Mouse (Mus musculus) hindbrain, postnatal 0 days (tissue): ENCODE results near the gene Sh3gl1. TPM values are rescaled to one million over a fixed set of nuclear protein-coding genes. Genes with fewer than 3 reads are reported as not detected.
"Not testable (repeated sequence)": the region's sequence is repeated elsewhere in the genome, so short reads cannot be mapped to it uniquely, and the experiment has no call there.

ENCODE experiments used
- ATAC-seq: fragments of 200-750 bp; cut with Nextera tagmentation; 2 replicates; pipeline ENCODE4 v1.8.0; 2017; ENCODE audit warnings: mild to moderate bottlenecking, moderate TSS enrichment, moderate library complexity
- DNase-seq: peaks from one replicate; pipeline ENCODE4 v3.0.0-alpha.2; 2015; ENCODE audit warnings: low spot score
- H3K27ac ChIP-seq: fragments of 300-500 bp; sonication (generic); 2 replicates; pipeline ENCODE4 v1.5.1; 2014; ENCODE audit warnings: mild to moderate bottlenecking
- H3K27me3 ChIP-seq: fragments of 300-500 bp; sonication (generic); 2 replicates; pipeline ENCODE4 v1.6.1; 2014; ENCODE audit warnings: low read length, mixed read lengths; ENCODE audit not compliant: insufficient read depth
- H3K36me3 ChIP-seq: fragments of 300-500 bp; sonication (generic); 2 replicates; pipeline ENCODE4 v1.6.1; 2014; ENCODE audit warnings: low read length, mixed read lengths; ENCODE audit not compliant: insufficient read depth
- H3K4me1 ChIP-seq: fragments of 300-500 bp; sonication (generic); 2 replicates; pipeline ENCODE4 v1.6.1; 2014; ENCODE audit warnings: antibody characterized with exemption, low read length, mixed read lengths; ENCODE audit not compliant: insufficient read depth
- H3K4me2 ChIP-seq: fragments of 300-500 bp; sonication (generic); 2 replicates; pipeline ENCODE4 v1.6.1; 2014; ENCODE audit warnings: low read depth, mild to moderate bottlenecking, low read length, moderate library complexity, mixed read lengths
- H3K4me3 ChIP-seq: fragments of 300-500 bp; sonication (generic); 2 replicates; pipeline ENCODE4 v1.5.1; 2014; ENCODE audit warnings: low read length
- H3K9ac ChIP-seq: fragments of 300-500 bp; sonication (generic); replicated peaks from 2 replicates; pipeline ENCODE4 v1.6.1; 2014; ENCODE audit warnings: mild to moderate bottlenecking, low read length, moderate library complexity, mixed read lengths
- H3K9me3 ChIP-seq: fragments of 300-500 bp; sonication (generic); 2 replicates; pipeline ENCODE4 v1.6.1; 2016; ENCODE audit warnings: low read length, mixed read lengths
- CTCF ChIP-seq: IDR thresholded peaks from 2 replicates; pipeline ENCODE4 v1.5.1; 2016; ENCODE audit warnings: antibody characterized with exemption, control low read depth, low read depth
- WGBS: fragments of 180-500 bp; shearing (Covaris S2); extraction: QIAGEN DNeasy Blood & Tissue Kit; methylation state at CpG from one replicate; pipeline ENCODE4 v1.1.7; 2014; 5-methylcytosine and 5-hydroxymethylcytosine counted together
- polyA plus RNA-seq: library from polyadenylated mRNA; unstranded; fragments of >200 nt; fragmentation: Nextera tagmentation; extraction: Ambion mirVana; gene quantifications from 2 replicates; pipeline ENCODE4 v1.2.1, GENCODE M21; 2015
- total RNA-seq: library from RNA; depleted of rRNA; stranded (reverse); fragments of >200 nt; gene quantifications from 2 replicates; pipeline ENCODE4 v1.2.3, GENCODE M21; 2014

The Sh3gl1 gene
- total and polyA plus RNA-seq, 2 experiments from 2014 or later = 79.5 to 84.5 TPM

DNA sequence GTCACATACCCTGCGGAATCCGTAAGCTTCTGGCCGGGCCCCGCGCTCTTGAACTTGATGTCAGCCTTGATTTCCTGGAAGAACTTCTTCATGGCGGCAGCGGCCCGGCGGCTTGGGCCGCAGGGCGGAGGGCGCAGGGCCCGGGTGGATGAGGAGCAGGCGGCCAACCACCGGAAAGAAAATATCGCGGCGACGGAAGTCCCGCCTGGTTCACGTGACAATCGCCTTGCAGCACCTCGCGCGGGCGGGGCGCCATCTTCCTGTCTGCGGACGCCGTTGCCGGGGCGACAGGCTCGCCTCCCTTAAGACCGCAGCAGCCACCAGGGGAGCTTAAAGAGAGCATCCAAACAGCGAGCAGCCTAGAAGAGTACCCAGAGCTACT lies 38.4 kb upstream of the Sh3gl1 start, which contains the start of gene Ubxn6:
TSS of gene Ubxn6 (minus strand) at position 202 of the 382 bp plus-strand sequence.
- TF ChIP-seq CTCF = peak; percentile 68
- peak within 1 kb of the TSS; percentile 78 for H3K9ac ChIP-seq
- no peaks in the 10 kb centered on the region for H3K27me3 ChIP-seq
- no peaks in the 10 kb centered on the region for H3K9me3 ChIP-seq
- ATAC-seq (peak; percentile 61), DNase-seq (peak; percentile 98)
- H3K27ac ChIP-seq = peak within 1 kb of the TSS; percentile 93
- H3K36me3 ChIP-seq = peaks cover 26% of the 10 kb centered on the region; the same call in 1 of the 2 replicates
- H3K4me2 ChIP-seq = peak within 1 kb of the TSS; percentile 66
- peaks cover 5% of the 10 kb centered on the region; the same call in 1 of the 2 replicates for H3K4me1 ChIP-seq
- peak within 1 kb of the TSS; percentile 79 for H3K4me3 ChIP-seq
- under 1% methylated on average over 35 of the region's 35 CpGs for WGBS

- DNase-seq = peak; percentile 78
- ATAC-seq = peak; percentile 14; the same call in 1 of the 2 replicates
Measured at GRCm38 (mm10) chr17:56074097-56074826, 37.8 kb upstream of the Sh3gl1 start.

DNA sequence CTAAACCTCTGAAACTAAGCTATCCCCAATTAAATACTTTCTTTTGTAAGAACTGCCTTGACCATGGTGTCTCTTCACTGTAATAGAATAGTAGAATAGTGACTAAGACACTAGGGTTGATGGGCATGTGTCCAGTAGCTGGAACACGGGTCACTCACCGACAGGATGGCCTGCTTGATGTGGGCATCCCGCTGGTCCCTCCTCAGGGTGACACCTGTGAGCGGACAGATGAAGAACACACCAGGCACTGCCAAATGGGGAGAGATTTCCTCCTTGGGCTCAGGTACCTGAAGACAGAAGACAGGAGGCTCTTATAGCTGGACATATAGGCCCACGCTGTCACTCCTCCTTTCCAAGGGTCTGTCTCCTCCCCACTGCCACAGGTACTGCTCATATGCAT lies 35.8 kb upstream of the Sh3gl1 start:
- peaks cover 52% of the 10 kb centered on the region for H3K36me3 ChIP-seq
- peaks cover 5% of the 10 kb centered on the region; the same call in 1 of the 2 replicates for H3K4me1 ChIP-seq
- no peaks in the 10 kb centered on the region for H3K27me3 ChIP-seq
- no peak for TF ChIP-seq CTCF
- DNase-seq (no peak), ATAC-seq (no peak)
- no peak overlapping the region for H3K4me3 ChIP-seq
- no peak overlapping the region for H3K27ac ChIP-seq
- H3K9me3 ChIP-seq = no peaks in the 10 kb centered on the region
- H3K9ac ChIP-seq = no peak overlapping the region
- no peak overlapping the region for H3K4me2 ChIP-seq
- WGBS = 90% methylated on average over 5 of the region's 5 CpGs

More at GRCm38 (mm10) chr17:56074097-56074826, 37.8 kb upstream of the Sh3gl1 start:
- Histone ChIP-seq H3K4me3 (peak overlapping the region; percentile 79), H3K4me2 (peak overlapping the region; percentile 66), H3K27me3 (no peaks in the 10 kb centered on the region), H3K4me1 (peaks cover 5% of the 10 kb centered on the region; the same call in 1 of the 2 replicates), H3K27ac (peak overlapping the region; percentile 93), H3K9ac (peak overlapping the region; percentile 78), H3K9me3 (no peaks in the 10 kb centered on the region), H3K36me3 (peaks cover 32% of the 10 kb centered on the region)
- no peak for TF ChIP-seq CTCF
- 9% methylated on average over 22 of the region's 22 CpGs for whole genome bisulfite sequencing

- DNase-seq (no peak), ATAC-seq (no peak)
- peaks cover 5% of the 10 kb centered on the region; the same call in 1 of the 2 replicates for H3K4me1 ChIP-seq
- peaks cover 55% of the 10 kb centered on the region for H3K36me3 ChIP-seq
- no peak overlapping the region for H3K4me2 ChIP-seq
- no peak overlapping the region for H3K4me3 ChIP-seq
- no peak overlapping the region for H3K9ac ChIP-seq
- TF ChIP-seq CTCF = no peak
- no peaks in the 10 kb centered on the region for H3K27me3 ChIP-seq
- H3K27ac ChIP-seq = no peak overlapping the region
- no peaks in the 10 kb centered on the region for H3K9me3 ChIP-seq
Measured at GRCm38 (mm10) chr17:56071126-56071525, 34.7 kb upstream of the Sh3gl1 start.

DNA sequence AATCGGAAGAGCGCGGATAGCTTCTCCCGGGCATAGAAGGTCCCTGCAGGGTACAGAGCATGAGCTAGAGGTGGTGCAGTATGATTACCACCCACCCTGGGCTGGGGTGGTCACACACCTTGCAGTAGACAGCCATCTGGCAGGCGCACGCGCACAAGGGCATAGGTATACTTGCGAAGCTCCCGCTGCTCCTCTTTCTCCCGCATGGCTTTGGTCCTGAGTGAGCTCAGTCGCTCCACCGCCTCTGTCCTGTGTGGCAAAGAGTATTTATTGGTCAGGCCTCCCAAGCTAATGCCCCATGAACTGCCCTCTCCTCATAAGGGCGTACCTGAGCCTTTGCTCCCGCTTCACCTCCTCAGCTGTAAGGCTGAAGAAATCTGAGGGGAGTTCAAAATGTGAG lies 32.6 kb upstream of the Sh3gl1 start:
- Histone ChIP-seq H3K4me2 (no peak overlapping the region), H3K27me3 (no peaks in the 10 kb centered on the region), H3K4me3 (no peak overlapping the region), H3K9me3 (no peaks in the 10 kb centered on the region), H3K9ac (no peak overlapping the region), H3K36me3 (peaks cover 56% of the 10 kb centered on the region), H3K4me1 (peaks cover 4% of the 10 kb centered on the region; the same call in 1 of the 2 replicates), H3K27ac (no peak overlapping the region)
- 96% methylated on average over 14 of the region's 14 CpGs for WGBS
- TF ChIP-seq CTCF = no peak
- DNase-seq (no peak), ATAC-seq (no peak)

- Histone ChIP-seq H3K36me3 (peaks cover 67% of the 10 kb centered on the region), H3K9ac (no peak overlapping the region), H3K27ac (no peak overlapping the region), H3K4me1 (no peaks in the 10 kb centered on the region), H3K4me3 (no peak overlapping the region), H3K9me3 (no peaks in the 10 kb centered on the region), H3K4me2 (no peak overlapping the region), H3K27me3 (no peaks in the 10 kb centered on the region)
- DNase-seq = no peak
- no peak for ATAC-seq
- no peak for TF ChIP-seq CTCF
Measured at GRCm38 (mm10) chr17:56066451-56066850, 30.0 kb upstream of the Sh3gl1 start.

GRCm38 (mm10) chr17:56065715-56066114 lies 29.3 kb upstream of the Sh3gl1 start:
- 78% methylated on average over 6 of the region's 6 CpGs for WGBS
- H3K27me3 ChIP-seq, H3K4me2 ChIP-seq, H3K27ac ChIP-seq, H3K9ac ChIP-seq, H3K4me1 ChIP-seq, DNase-seq, H3K9me3 ChIP-seq, ATAC-seq, H3K4me3 ChIP-seq: not testable (repeated sequence)
- peaks cover 62% of the 10 kb centered on the region for H3K36me3 ChIP-seq
- peak; percentile 22; the same call in 1 of the 2 replicates for TF ChIP-seq CTCF
